Mouse (Mus musculus) midbrain, postnatal 0 days (tissue): ENCODE data around the gene Dynlrb1. TPM values are rescaled to one million over a fixed set of nuclear protein-coding genes. Genes with fewer than 3 reads are reported as not detected.
A peak's percentile ranks its signal among the peaks of the same experiment; 100 is the strongest.

Experiments used
- ATAC-seq: fragments of 200-750 bp; cut with Nextera tagmentation; 2 replicates; pipeline ENCODE4 v1.8.0; 2017; ENCODE audit warnings: moderate number of reproducible peaks, mild to moderate bottlenecking, moderate TSS enrichment, moderate library complexity; ENCODE audit not compliant: low FRiP score
- DNase-seq: peaks from one replicate; pipeline ENCODE4 v3.0.0-alpha.2; 2015; ENCODE audit warnings: low spot score
- H3K27ac ChIP-seq: fragments of 300-500 bp; sonication (generic); 2 replicates; pipeline ENCODE4 v1.5.1; 2014; ENCODE audit warnings: low read depth, mild to moderate bottlenecking, low read length, mixed read lengths
- H3K27me3 ChIP-seq: fragments of 300-500 bp; sonication (generic); 2 replicates; pipeline ENCODE4 v1.6.1; 2014; ENCODE audit warnings: low read length, control low read depth, mixed read lengths; ENCODE audit not compliant: insufficient read depth
- H3K36me3 ChIP-seq: fragments of 300-500 bp; sonication (generic); 2 replicates; pipeline ENCODE4 v1.6.1; 2014; ENCODE audit warnings: low read length, control low read depth, mixed read lengths; ENCODE audit not compliant: insufficient read depth
- H3K4me1 ChIP-seq: fragments of 300-500 bp; sonication (generic); 2 replicates; pipeline ENCODE4 v1.6.1; 2014; ENCODE audit warnings: mild to moderate bottlenecking, control low read depth, antibody characterized with exemption, low read length, mixed read lengths; ENCODE audit not compliant: insufficient read depth
- H3K4me2 ChIP-seq: fragments of 300-500 bp; sonication (generic); 2 replicates; pipeline ENCODE4 v1.6.1; 2014; ENCODE audit warnings: low read depth, mild to moderate bottlenecking, low read length, mixed read lengths; ENCODE audit not compliant: poor library complexity, severe bottlenecking
- H3K4me3 ChIP-seq: fragments of 300-500 bp; sonication (generic); 2 replicates; pipeline ENCODE4 v1.5.1; 2014; ENCODE audit warnings: low read depth, mild to moderate bottlenecking, low read length, moderate library complexity
- H3K9ac ChIP-seq: fragments of 300-500 bp; sonication (generic); replicated peaks from 2 replicates; pipeline ENCODE4 v1.6.1; 2014; ENCODE audit warnings: mild to moderate bottlenecking, low read length, moderate library complexity, mixed read lengths; ENCODE audit not compliant: poor library complexity, severe bottlenecking
- H3K9me3 ChIP-seq: fragments of 300-500 bp; sonication (generic); 2 replicates; pipeline ENCODE4 v1.6.1; 2016; ENCODE audit warnings: low read length, control low read depth
- CTCF ChIP-seq: IDR thresholded peaks from 2 replicates; pipeline ENCODE4 v1.5.1; 2016; ENCODE audit warnings: antibody characterized with exemption, mild to moderate bottlenecking
- WGBS: fragments of 180-500 bp; shearing (Covaris S2); extraction: QIAGEN DNeasy Blood & Tissue Kit; methylation state at CpG from one replicate; pipeline ENCODE4 v1.1.7; 2014; 5-methylcytosine and 5-hydroxymethylcytosine counted together
- polyA plus RNA-seq: library from polyadenylated mRNA; unstranded; fragments of >200 nt; fragmentation: Nextera tagmentation; extraction: Ambion mirVana; gene quantifications from 2 replicates; pipeline ENCODE4 v1.2.1, GENCODE M21; 2015
- total RNA-seq: library from RNA; depleted of rRNA; stranded (reverse); fragments of >200 nt; gene quantifications from 2 replicates; pipeline ENCODE4 v1.2.3, GENCODE M21; 2014

Gene Dynlrb1
- total and polyA plus RNA-seq, 2 experiments from 2014 or later: 374 to 776 TPM

DNA sequence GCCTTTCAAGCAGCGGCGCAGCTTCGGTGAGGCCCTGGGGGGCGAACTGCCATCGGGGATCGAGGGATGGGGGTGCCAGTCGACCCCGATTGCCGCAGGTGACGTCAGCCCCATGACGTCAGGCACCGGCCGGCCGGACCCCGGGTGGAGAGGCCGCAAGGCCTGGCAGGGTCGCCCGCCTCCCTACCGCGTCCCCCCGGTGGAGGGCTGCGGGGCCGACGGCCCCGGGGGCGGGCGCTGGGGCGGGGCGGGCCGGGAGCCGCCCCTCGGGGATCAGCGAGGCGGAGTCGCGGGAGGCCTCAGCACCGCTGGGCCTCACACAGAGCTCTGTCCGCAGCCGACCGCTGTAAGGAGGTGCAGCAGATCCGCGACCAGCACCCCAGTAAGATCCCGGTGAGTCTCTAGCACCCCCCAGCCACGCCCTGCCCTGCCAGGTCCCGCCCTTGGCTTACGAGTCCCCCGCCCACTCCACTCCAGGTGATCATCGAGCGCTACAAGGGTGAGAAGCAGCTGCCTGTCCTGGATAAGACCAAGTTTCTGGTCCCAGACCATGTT is 40.4 kb downstream of the Dynlrb1 start:
- 2% methylated on average over 18 of the region's 49 CpGs for WGBS
- peak; percentile 41 for DNase-seq

DNA sequence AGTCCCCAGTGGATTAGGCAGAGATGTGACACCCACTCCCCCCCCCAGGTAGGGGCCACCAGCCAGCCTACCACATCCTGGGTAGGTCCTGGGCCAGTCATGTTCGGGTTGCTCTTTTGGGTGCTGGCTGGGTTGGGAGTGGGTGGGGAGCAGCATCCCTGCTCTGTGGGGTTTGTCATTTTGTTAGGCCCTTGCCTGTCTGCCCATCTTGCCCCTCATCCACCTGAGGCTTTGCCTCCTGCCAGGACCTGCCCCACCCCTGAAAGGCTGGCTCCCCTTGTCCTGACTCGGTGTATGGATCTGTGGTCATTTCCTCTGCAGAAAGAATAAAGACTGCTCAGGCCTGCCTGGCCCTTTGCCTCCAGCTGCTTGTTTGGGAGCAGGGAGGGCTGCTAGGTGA is 41.4 kb downstream of the Dynlrb1 start:
- H3K27me3 ChIP-seq: no peaks in the 10 kb centered on the region
- no peaks in the 10 kb centered on the region for H3K9me3 ChIP-seq
- peaks cover 15% of the 10 kb centered on the region for H3K36me3 ChIP-seq
- H3K4me2 ChIP-seq: peak overlapping the region; percentile 79
- DNase-seq (no peak), ATAC-seq (no peak)
- peak overlapping the region; percentile 98 for H3K9ac ChIP-seq
- WGBS: 84% methylated on average over 2 of the region's 2 CpGs
- no peak for TF ChIP-seq CTCF
- peak overlapping the region; percentile 92 for H3K27ac ChIP-seq
- peaks cover 8% of the 10 kb centered on the region; the same call in 1 of the 2 replicates for H3K4me1 ChIP-seq
- H3K4me3 ChIP-seq: peak overlapping the region; percentile 98

More for the DNA sequence above, 40.4 kb downstream of the Dynlrb1 start:
- Histone ChIP-seq H3K27ac (peak overlapping the region; percentile 92), H3K9ac (peak overlapping the region; percentile 98), H3K36me3 (peaks cover 15% of the 10 kb centered on the region), H3K4me3 (peak overlapping the region; percentile 98), H3K4me2 (peak overlapping the region; percentile 79), H3K4me1 (peaks cover 8% of the 10 kb centered on the region; the same call in 1 of the 2 replicates), H3K9me3 (no peaks in the 10 kb centered on the region), H3K27me3 (no peaks in the 10 kb centered on the region)
- no peak for TF ChIP-seq CTCF
- peak; percentile 73 for ATAC-seq

DNA sequence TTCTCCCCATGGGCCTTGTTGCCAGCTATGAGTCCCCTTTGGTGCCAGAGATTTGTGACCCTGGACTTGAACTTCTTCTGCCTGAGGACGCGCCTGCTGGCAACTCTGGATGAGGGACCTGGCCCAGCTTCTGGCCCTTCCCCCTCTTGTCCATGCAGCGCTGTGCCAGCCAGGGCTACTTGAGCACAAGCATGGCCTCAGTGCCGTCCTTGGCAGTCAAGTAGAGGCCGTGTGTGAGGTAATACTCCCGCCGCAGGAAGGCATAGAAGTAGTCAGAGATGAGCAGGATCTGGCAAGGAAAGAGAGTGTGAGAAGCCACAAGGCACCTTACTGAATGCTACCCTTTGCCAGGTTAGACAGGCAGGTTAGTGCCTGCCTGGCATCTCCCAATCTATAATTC is 42.0 kb downstream of the Dynlrb1 start:
- H3K27ac ChIP-seq: no peak overlapping the region
- H3K4me1 ChIP-seq: peaks cover 8% of the 10 kb centered on the region; the same call in 1 of the 2 replicates
- H3K9ac ChIP-seq: no peak overlapping the region
- H3K4me3 ChIP-seq: no peak overlapping the region
- H3K9me3 ChIP-seq: no peaks in the 10 kb centered on the region
- no peak overlapping the region for H3K4me2 ChIP-seq
- no peak for TF ChIP-seq CTCF
- no peak for ATAC-seq
- H3K27me3 ChIP-seq: no peaks in the 10 kb centered on the region
- WGBS: 88% methylated on average over 7 of the region's 7 CpGs
- no peak for DNase-seq
- peaks cover 15% of the 10 kb centered on the region for H3K36me3 ChIP-seq

DNA sequence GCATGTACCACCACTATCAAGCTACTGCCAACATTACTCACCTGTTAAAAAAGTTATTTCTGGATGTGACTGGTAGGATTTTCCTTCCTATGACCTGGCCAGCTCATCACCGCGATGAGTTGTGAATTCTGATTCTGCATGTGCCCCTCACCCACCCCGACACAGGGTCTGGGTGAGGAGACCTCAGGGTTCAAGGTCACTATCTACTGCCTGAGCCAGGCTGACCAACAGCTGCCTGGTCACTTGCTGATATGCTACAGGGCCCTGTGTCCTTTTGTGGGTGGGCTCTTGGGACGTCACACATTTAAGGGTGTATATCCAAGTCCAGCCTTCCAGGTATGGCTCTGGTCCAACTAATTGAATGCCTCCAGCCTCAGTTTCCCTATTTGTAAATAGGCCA is 42.8 kb downstream of the Dynlrb1 start:
- no peaks in the 10 kb centered on the region for H3K27me3 ChIP-seq
- no peak overlapping the region for H3K4me2 ChIP-seq
- no peak overlapping the region for H3K4me3 ChIP-seq
- DNase-seq: no peak
- no peak for TF ChIP-seq CTCF
- ATAC-seq: no peak
- no peak overlapping the region for H3K27ac ChIP-seq
- no peaks in the 10 kb centered on the region for H3K9me3 ChIP-seq
- H3K9ac ChIP-seq: no peak overlapping the region
- H3K36me3 ChIP-seq: peaks cover 23% of the 10 kb centered on the region
- 94% methylated on average over 4 of the region's 4 CpGs for whole genome bisulfite sequencing
- H3K4me1 ChIP-seq: peaks cover 8% of the 10 kb centered on the region; the same call in 1 of the 2 replicates

DNA sequence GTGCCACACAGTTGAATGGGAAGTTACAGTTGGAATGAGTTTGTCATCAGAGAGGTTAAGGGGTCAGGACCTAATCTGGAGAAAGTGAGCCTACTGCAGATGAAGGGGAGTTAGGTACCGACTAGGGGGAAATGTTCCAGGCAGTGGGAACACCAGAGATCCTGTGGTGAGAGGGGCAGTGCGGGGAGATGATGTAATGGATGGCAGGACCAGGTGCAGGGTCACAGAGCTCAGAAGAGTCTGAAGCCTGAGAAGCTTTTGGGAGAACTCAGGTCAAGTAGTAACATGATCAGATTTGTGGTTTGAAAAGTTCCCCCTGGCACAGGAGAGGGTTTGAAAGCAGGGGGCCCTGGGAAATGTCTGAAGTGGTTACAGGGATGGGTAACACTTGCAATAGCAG is 43.8 kb downstream of the Dynlrb1 start:
- 80% methylated on average over 2 of the region's 2 CpGs for WGBS
- no peak for TF ChIP-seq CTCF
- ATAC-seq: no peak

DNA sequence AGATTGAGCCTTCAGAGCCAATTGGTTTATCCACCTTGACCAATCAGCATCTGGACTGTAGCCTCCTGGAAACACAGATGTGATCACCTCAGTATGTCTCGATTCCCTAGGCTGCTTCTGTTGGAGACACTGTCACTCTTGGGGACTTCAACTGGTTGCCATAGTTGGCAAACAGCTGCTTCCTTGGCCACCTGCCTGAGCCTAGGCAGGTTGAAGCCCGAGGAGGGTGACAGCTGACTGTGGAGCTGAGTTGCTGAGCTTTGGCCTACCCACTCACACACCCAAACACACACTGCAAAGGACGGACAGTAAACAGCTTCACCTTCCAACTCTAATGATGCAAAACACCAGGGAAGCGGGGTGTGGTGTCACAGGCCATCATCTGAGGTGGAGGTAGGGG is 47.5 kb downstream of the Dynlrb1 start:
- ATAC-seq: no peak
- no peak for TF ChIP-seq CTCF
- Histone ChIP-seq H3K27me3 (no peaks in the 10 kb centered on the region), H3K27ac (no peak overlapping the region), H3K4me2 (no peak overlapping the region), H3K36me3 (peaks cover 24% of the 10 kb centered on the region), H3K4me3 (no peak overlapping the region), H3K4me1 (no peaks in the 10 kb centered on the region), H3K9ac (no peak overlapping the region), H3K9me3 (no peaks in the 10 kb centered on the region)
- WGBS: 84% methylated on average over 4 of the region's 4 CpGs
- no peak for DNase-seq

More for the DNA sequence above, 43.8 kb downstream of the Dynlrb1 start:
- H3K4me3 ChIP-seq: no peak overlapping the region
- H3K9ac ChIP-seq: no peak overlapping the region
- no peak overlapping the region for H3K4me2 ChIP-seq
- no peak overlapping the region for H3K27ac ChIP-seq
- H3K27me3 ChIP-seq: no peaks in the 10 kb centered on the region
- H3K36me3 ChIP-seq: peaks cover 28% of the 10 kb centered on the region
- H3K4me1 ChIP-seq: peaks cover 8% of the 10 kb centered on the region; the same call in 1 of the 2 replicates
- no peak for DNase-seq
- H3K9me3 ChIP-seq: no peaks in the 10 kb centered on the region
